Mouse (Mus musculus): Measurements from ENCODE around the gene Gm14569.

Gene Gm14569

DNA sequence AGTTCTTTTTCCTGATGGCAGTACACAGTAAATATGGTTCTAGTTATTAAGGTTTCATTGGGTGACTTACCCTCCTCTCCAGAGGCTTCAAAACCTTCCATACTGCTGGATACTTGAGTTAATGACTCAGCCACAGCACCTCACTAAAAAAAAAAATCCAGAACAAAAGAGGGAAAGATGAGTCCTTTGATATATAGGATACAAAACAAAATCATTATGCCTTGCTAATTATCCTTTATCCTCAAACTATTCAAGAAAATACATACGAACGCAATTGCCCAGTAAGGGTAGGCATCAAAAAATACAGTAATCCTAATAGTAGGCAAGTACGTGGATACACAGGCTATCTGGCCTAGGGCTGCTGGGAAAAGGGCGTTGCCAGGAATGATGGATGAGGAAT, at the start of gene Gm14569:
Gene Gm14569 (minus strand): TSS at position 101 of the 400 bp plus-strand sequence.
- no peaks in the 10 kb centered on the region for H3K36me3 ChIP-seq (ENCODE audit: control insufficient read depth, insufficient read depth, low read length, poor library complexity, severe bottlenecking)
- H3K27me3 ChIP-seq (ENCODE audit: control insufficient read depth, insufficient read depth, low read length, poor library complexity, severe bottlenecking), result no peaks in the 10 kb centered on the region
- DNase-seq (ENCODE audit: low read depth, low spot score), result no peak

DNA sequence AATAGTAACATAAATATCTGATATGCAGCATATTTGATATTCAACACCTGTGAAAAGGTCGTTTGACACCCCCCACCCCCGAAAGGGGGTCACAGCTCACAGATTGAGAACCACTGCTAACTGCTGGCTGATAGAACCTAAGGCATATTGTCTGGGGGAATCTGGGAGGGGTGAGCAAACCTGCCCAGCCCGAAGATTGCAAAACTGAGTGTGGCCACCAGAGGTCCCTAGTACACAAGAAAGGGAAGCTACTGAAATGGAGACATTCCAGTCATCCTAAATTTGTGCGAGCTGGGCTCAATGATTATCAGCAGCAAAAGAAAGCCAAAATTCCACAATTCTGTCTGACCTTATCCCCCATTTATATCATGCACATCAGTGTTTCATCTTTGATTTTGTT, 42.9 kb upstream of the Gm14569 start:
- no peaks in the 10 kb centered on the region for H3K27me3 ChIP-seq (ENCODE audit: control insufficient read depth, insufficient read depth, low read length, poor library complexity, severe bottlenecking)
- DNase-seq (ENCODE audit: low read depth, low spot score), result peak; percentile 53
- H3K36me3 ChIP-seq (ENCODE audit: control insufficient read depth, insufficient read depth, low read length, poor library complexity, severe bottlenecking), result no peaks in the 10 kb centered on the region

DNA sequence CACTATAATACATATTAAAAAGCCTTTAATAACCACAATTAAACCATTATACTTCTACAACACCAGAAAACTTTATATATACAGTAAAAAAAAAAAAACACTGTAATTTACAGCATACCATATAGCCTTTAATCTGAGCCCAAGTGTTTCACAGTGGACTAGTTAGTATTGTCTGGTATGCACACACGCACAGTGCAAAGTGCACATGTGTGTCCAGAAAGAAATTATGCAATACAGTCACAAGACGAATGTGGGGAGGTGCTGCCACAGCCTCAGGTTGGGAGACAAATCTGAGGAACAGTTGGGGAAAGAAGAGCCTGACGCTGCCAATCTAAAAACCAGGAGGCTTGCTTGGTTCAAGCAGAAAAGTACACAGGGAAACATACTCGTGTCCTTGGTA, 42.1 kb upstream of the Gm14569 start:
- H3K27me3 ChIP-seq (ENCODE audit: control insufficient read depth, insufficient read depth, low read length, poor library complexity, severe bottlenecking), result no peaks in the 10 kb centered on the region
- no peak for DNase-seq (ENCODE audit: low read depth, low spot score)
- no peaks in the 10 kb centered on the region for H3K36me3 ChIP-seq (ENCODE audit: control insufficient read depth, insufficient read depth, low read length, poor library complexity, severe bottlenecking)

DNA sequence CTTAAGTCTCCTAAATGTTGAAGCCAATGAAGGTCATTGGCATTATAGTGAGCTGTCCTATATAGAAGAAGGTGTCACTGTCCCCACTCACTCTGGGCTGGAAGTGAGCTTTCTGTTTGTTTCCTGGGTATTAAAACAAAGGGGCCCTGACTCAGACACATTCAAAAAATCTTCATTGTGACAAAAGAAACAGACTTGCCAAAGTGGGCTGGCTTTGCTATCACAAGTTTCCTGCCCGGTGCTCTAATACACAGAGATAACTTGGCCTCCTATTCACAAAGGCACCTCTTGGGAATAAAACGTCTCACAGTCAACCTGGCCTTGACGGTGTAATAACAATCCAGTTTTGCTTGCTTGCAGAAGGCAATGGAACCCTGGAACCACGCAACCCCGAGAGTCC, 38.6 kb upstream of the Gm14569 start:
- H3K36me3 ChIP-seq (ENCODE audit: control insufficient read depth, insufficient read depth, low read length, poor library complexity, severe bottlenecking), result no peaks in the 10 kb centered on the region
- no peaks in the 10 kb centered on the region for H3K27me3 ChIP-seq (ENCODE audit: control insufficient read depth, insufficient read depth, low read length, poor library complexity, severe bottlenecking)
- DNase-seq (ENCODE audit: low read depth, low spot score), result no peak

DNA sequence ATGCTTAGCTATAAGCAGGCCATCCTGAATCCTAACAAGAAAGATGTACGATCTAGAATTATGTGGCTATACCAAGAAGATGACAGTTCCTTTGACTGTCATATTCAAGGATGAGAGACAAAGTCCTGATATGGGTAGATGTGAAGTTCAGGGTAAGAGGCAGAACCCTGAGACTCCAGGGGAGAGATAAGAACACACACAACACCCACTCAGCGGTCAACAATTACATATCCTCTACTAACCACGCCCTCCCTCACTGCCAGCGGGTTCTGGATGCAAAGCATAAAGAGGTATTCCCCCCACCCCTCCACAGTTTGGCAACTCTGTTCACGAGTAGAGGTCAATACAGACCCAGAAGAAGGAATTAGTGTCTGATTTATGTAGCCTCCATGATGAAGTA, 32.1 kb upstream of the Gm14569 start:
- Histone ChIP-seq H3K27me3 (ENCODE audit: control insufficient read depth, insufficient read depth, low read length, poor library complexity, severe bottlenecking) (no peaks in the 10 kb centered on the region), H3K36me3 (ENCODE audit: control insufficient read depth, insufficient read depth, low read length, poor library complexity, severe bottlenecking) (no peaks in the 10 kb centered on the region)
- DNase-seq (ENCODE audit: low read depth, low spot score), result no peak

DNA sequence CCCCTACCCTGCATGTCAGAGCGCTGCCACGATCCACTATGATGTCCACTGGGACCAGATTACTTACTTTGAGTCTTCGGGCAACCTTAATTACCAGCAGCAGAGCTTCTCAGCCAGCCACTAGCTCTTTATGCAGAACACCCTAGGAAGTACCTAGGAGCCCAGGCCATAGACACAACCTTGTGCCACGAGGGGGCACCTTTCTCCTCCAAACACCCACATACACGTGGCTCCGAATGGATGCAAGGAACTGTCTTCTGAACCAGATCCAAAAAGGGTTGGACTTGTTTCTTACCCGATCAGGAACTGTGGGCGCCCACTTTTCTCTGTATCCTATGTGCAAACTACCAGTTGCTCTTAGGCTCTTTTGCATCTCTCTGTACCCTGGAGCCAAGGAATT, 22.1 kb upstream of the Gm14569 start:
- Histone ChIP-seq H3K36me3 (ENCODE audit: control insufficient read depth, insufficient read depth, low read length, poor library complexity, severe bottlenecking) (no peaks in the 10 kb centered on the region), H3K27me3 (ENCODE audit: control insufficient read depth, insufficient read depth, low read length, poor library complexity, severe bottlenecking) (no peaks in the 10 kb centered on the region)
- DNase-seq (ENCODE audit: low read depth, low spot score), result no peak

DNA sequence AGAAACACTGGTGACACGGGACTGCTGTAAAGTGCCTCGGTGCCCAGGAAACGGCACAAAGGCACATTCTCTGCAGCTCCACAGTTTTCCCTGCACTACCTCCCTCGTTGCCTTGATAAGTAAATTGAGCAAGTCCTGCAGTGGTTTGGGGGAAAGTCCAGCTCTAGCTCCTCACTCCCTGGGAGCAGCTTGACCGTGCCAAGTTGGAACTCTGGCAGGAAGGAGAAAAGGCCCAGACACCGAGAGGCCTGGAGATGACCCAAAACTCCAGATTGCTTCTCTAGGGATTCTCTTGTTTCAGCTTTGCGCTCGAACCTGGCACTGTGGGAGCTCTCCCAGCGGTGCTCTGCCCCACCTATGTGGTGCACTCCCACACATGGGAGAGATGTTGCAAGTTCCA, 21.6 kb upstream of the Gm14569 start:
- no peak for DNase-seq (ENCODE audit: low read depth, low spot score)
- Histone ChIP-seq H3K36me3 (ENCODE audit: control insufficient read depth, insufficient read depth, low read length, poor library complexity, severe bottlenecking) (no peaks in the 10 kb centered on the region), H3K27me3 (ENCODE audit: control insufficient read depth, insufficient read depth, low read length, poor library complexity, severe bottlenecking) (no peaks in the 10 kb centered on the region)

DNA sequence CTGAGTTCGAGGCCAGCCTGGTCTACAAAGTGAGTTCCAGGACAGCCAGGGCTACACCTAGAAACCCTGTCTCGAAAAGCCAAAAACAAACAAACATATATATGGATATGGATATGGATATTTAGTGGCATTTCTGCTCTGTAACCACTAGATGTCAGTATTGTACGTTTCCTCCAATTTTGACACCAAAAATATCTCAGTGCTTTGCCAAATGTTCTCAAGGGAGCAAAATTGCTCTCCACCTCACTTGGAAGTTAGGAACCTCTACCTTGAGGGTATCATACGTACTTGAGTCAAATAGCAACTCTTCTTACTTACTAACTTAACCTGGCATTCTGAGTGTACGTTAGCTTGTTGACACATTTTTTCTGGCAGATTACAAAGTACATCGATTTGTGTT, 15.2 kb upstream of the Gm14569 start:
- no peaks in the 10 kb centered on the region for H3K36me3 ChIP-seq (ENCODE audit: control insufficient read depth, insufficient read depth, low read length, poor library complexity, severe bottlenecking)
- peak; percentile 5 for DNase-seq (ENCODE audit: low read depth, low spot score)
- H3K27me3 ChIP-seq (ENCODE audit: control insufficient read depth, insufficient read depth, low read length, poor library complexity, severe bottlenecking), result no peaks in the 10 kb centered on the region

DNA sequence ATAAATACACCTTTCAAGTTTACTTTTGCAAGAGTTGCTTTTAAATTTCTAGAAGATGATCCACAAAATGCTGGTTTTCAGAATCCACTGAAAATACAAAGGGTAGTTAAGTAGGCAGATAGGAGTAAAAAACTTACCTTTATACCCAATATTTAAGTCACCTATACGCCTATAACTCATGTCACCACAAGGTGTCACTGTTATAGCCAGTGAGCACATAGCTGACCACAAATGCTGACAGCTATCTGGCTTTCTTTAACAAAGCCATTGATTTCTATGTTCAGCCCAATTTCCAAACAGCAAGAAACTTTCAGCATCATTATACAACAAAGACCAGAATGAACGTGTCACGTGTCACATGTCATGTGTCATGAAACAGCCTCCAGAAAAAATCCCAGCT, 2.1 kb downstream of the Gm14569 start:
- Histone ChIP-seq H3K27me3 (ENCODE audit: control insufficient read depth, insufficient read depth, low read length, poor library complexity, severe bottlenecking) (no peaks in the 10 kb centered on the region), H3K36me3 (ENCODE audit: control insufficient read depth, insufficient read depth, low read length, poor library complexity, severe bottlenecking) (no peaks in the 10 kb centered on the region)
- DNase-seq (ENCODE audit: low read depth, low spot score), result peak; percentile 35

DNA sequence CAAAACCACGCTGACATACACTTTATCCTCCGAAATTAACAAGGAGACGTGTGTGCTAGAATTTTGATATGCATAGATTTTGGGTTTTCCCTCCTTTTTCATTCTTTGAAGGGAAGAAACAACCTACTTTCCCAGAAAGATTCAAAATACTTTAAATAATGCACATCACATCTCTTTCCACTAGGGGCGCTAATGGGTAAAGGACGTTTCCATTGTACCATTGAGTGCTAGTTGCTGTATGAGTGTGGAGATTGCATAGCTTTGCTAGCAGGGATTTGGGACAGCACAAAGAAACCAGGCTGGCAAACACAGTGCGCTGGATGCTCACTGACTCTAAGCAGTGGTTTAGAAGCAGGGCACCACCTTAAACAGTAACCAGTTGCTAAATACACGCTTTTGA, 3.6 kb downstream of the Gm14569 start:
- DNase-seq (ENCODE audit: low read depth, low spot score), result peak; percentile 15
- no peaks in the 10 kb centered on the region for H3K27me3 ChIP-seq (ENCODE audit: control insufficient read depth, insufficient read depth, low read length, poor library complexity, severe bottlenecking)
- H3K36me3 ChIP-seq (ENCODE audit: control insufficient read depth, insufficient read depth, low read length, poor library complexity, severe bottlenecking), result no peaks in the 10 kb centered on the region

DNA sequence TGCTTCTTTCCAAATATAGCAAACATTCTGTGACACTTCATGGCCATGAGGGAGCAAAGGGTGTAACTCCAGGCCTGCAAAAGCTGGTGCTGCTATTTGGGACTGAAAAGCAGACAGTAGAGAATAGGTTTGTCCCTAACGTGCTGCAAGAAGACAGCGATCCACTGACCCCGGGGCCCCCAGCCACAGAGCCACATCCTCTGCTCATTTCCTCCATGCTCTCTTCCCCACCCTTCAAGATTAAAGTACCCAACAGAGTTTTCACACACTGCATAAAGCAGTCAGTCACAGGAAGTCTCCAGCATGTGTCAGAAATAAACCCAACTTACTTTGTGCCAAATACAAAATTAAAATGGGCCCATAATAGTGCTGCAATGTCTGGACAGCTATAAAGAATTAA, 16.8 kb downstream of the Gm14569 start:
- H3K36me3 ChIP-seq (ENCODE audit: control insufficient read depth, insufficient read depth, low read length, poor library complexity, severe bottlenecking), result no peaks in the 10 kb centered on the region
- H3K27me3 ChIP-seq (ENCODE audit: control insufficient read depth, insufficient read depth, low read length, poor library complexity, severe bottlenecking), result no peaks in the 10 kb centered on the region
- no peak for DNase-seq (ENCODE audit: low read depth, low spot score)

DNA sequence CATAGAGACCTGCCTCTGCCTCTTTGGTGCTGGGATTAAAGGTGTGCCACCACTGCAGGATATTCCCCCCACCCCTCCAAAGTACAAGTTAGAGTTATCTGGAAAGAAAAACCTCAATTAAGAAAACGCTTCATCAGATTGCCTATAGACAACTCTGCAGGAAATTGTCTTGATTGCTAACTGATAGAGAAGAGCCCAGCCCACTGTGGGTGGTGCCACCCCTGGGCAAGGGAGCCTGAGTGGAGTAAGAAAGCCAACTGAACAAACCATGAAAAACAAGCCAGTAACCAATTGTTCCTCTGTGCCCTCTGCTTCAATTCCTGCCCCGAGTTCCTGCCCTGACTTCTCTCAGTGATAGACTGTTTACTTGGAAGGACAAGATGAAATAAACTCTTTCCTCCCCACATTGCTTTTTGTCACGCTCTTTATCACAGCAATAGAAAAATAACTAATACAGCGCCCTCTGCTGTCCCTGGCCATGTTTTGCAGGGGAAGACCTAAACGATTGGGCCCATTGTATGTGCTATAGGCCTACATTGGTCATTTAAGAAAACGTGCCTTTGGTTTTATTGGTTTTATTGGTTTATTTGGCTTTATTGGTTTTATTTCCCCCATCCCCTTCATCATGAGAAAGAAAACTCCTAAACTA, 17.4 kb downstream of the Gm14569 start:
- H3K36me3 ChIP-seq (ENCODE audit: control insufficient read depth, insufficient read depth, low read length, poor library complexity, severe bottlenecking), result no peaks in the 10 kb centered on the region
- peak; percentile 38 for DNase-seq (ENCODE audit: low read depth, low spot score)

DNA sequence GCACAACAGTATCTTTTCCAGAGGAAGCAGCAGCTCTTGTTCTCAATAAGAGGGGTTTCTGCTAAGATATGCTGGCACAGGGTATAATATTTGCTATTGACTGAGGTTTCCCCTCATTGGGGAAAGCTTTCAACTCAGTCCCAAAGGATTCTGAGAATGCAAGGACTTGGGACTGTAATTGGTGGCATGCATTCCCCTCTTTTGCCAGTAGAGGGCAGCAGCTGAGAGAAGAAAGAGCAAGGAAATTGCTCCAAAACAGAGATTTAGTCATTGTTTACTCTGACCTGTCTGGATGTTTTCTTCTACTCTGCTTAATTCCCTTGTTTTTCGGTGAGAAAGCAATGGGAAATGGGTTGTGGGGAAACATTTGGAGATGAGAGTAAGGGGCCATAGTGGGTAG, 35.6 kb downstream of the Gm14569 start:
- Histone ChIP-seq H3K36me3 (ENCODE audit: control insufficient read depth, insufficient read depth, low read length, poor library complexity, severe bottlenecking) (no peaks in the 10 kb centered on the region), H3K27me3 (ENCODE audit: control insufficient read depth, insufficient read depth, low read length, poor library complexity, severe bottlenecking) (no peaks in the 10 kb centered on the region)
- DNase-seq (ENCODE audit: low read depth, low spot score), result peak; percentile 44

More for the DNA sequence above, 17.4 kb downstream of the Gm14569 start:
- H3K27me3 ChIP-seq (ENCODE audit: control insufficient read depth, insufficient read depth, low read length, poor library complexity, severe bottlenecking), result no peaks in the 10 kb centered on the region

DNA sequence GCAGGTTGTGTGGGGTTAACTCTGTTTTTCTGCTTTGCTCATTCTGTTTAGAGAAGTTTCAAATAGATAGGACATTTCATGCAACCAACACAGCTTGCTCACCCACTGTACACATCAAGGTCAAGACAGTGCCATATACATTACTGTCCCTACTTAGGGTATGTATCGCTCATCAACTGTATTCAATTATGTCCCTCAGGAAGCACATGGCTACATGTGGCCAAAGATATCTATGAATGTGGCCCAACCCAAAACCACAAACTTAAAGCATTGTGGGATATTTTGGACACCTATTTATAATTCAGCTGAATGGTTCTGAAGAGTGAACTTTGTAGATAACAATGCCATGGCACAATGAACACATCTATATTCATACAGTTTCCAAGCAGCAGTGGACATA, 53.7 kb downstream of the Gm14569 start:
- no peak for DNase-seq (ENCODE audit: low read depth, low spot score)
- no peaks in the 10 kb centered on the region for H3K36me3 ChIP-seq (ENCODE audit: control insufficient read depth, insufficient read depth, low read length, poor library complexity, severe bottlenecking)
- no peaks in the 10 kb centered on the region for H3K27me3 ChIP-seq (ENCODE audit: control insufficient read depth, insufficient read depth, low read length, poor library complexity, severe bottlenecking)

DNA sequence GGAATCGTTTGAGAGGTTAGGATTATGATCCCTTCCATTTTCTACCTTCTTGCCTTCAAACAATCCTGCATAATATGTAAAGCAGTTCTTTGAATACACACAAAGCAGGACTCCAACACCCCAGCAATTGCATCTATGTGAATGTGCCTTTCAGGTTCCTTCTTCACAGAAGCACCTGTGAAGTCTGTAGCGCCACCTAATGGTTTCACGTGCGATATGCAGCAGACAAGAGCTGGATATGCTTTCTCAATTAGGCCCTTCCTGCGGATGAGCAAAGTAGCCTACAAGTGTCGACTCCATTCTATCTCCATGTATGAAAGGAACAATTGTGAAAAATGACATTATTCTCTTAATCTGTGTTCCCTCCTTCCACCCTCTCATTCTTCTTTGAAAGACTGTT, 56.6 kb downstream of the Gm14569 start:
- no peaks in the 10 kb centered on the region for H3K36me3 ChIP-seq (ENCODE audit: control insufficient read depth, insufficient read depth, low read length, poor library complexity, severe bottlenecking)
- DNase-seq (ENCODE audit: low read depth, low spot score), result no peak
- no peaks in the 10 kb centered on the region for H3K27me3 ChIP-seq (ENCODE audit: control insufficient read depth, insufficient read depth, low read length, poor library complexity, severe bottlenecking)

DNA sequence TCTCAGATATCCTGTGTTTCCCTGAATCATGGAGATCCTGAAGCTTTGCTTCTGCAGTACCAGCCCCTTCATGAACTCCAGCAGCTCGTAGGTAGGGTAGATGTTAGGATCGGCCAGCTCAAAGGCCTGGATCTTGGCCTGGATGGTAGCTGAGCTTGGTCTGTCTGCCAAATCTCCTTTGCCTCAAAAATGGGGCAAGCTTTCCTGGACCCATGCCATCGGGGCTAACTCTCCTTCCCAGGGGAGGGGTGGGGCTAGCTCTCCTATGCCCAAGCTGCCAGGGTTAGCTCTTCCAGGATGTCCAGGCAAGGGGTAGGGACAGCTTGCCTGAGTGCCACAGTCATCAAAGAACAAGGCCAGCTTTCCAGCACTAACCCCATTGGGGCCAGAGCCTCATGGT, 72.5 kb downstream of the Gm14569 start:
- no peaks in the 10 kb centered on the region for H3K27me3 ChIP-seq (ENCODE audit: control insufficient read depth, insufficient read depth, low read length, poor library complexity, severe bottlenecking)
- no peaks in the 10 kb centered on the region for H3K36me3 ChIP-seq (ENCODE audit: control insufficient read depth, insufficient read depth, low read length, poor library complexity, severe bottlenecking)
- no peak for DNase-seq (ENCODE audit: low read depth, low spot score)

All from splenic B cell, adult 2 months (primary cell).